Mouse (Mus musculus): ENCODE measurements around the gene Acsm5. TPM values are rescaled to one million over a fixed set of nuclear protein-coding genes. Genes with fewer than 3 reads are reported as not detected.
"Not testable (repeated sequence)": the region's sequence is repeated elsewhere in the genome, so short reads cannot be mapped to it uniquely, and the experiment has no call there.

The Acsm5 gene
- polyA plus RNA-seq, 1 experiment from 2014 or later = not detected

- Histone ChIP-seq H3K9ac (no peak overlapping the region), H3K4me2 (no peak overlapping the region), H3K4me3 (no peak overlapping the region), H3K27me3 (no peaks in the 10 kb centered on the region), H3K36me3 (no peaks in the 10 kb centered on the region), H3K4me1 (replicated peaks) (no peaks in the 10 kb centered on the region), H3K9me3 (no peaks in the 10 kb centered on the region), H3K27ac (replicated peaks) (no peak overlapping the region)
- ATAC-seq (ENCODE audit: low read depth) = no peak
- 73% methylated on average over 3 of the region's 3 CpGs for WGBS
Observed at GRCm38 (mm10) chr7:119559789-119560451, 40.7 kb downstream of the Acsm5 start.

GRCm38 (mm10) chr7:119560452-119560835, 41.2 kb downstream of the Acsm5 start:
- Histone ChIP-seq H3K9me3 (no peaks in the 10 kb centered on the region), H3K36me3 (no peaks in the 10 kb centered on the region), H3K4me1 (replicated peaks) (no peaks in the 10 kb centered on the region), H3K27me3 (no peaks in the 10 kb centered on the region), H3K27ac (replicated peaks) (no peak overlapping the region), H3K4me3 (no peak overlapping the region), H3K4me2 (no peak overlapping the region), H3K9ac (no peak overlapping the region)
- 85% methylated on average over 3 of the region's 3 CpGs for WGBS
- ATAC-seq (ENCODE audit: low read depth) = no peak

GRCm38 (mm10) chr7:119561441-119561840, 42.2 kb downstream of the Acsm5 start:
- ATAC-seq (ENCODE audit: low read depth) = no peak
- H3K4me1 ChIP-seq (replicated peaks) = no peaks in the 10 kb centered on the region
- H3K27ac ChIP-seq (replicated peaks) = no peak overlapping the region
- no peaks in the 10 kb centered on the region for H3K36me3 ChIP-seq
- no peaks in the 10 kb centered on the region for H3K27me3 ChIP-seq
- no peak overlapping the region for H3K9ac ChIP-seq
- H3K9me3 ChIP-seq = no peaks in the 10 kb centered on the region
- 57% methylated on average over 4 of the region's 4 CpGs for WGBS
- H3K4me3 ChIP-seq = no peak overlapping the region
- H3K4me2 ChIP-seq = no peak overlapping the region

GRCm38 (mm10) chr7:119562476-119562875, 43.2 kb downstream of the Acsm5 start:
- not testable (repeated sequence) for H3K9me3 ChIP-seq; H3K9ac ChIP-seq; H3K4me2 ChIP-seq; H3K4me1 ChIP-seq (replicated peaks); H3K27ac ChIP-seq (replicated peaks); ATAC-seq (ENCODE audit: low read depth); H3K27me3 ChIP-seq; H3K4me3 ChIP-seq; H3K36me3 ChIP-seq
- 92% methylated on average over 2 of the region's 2 CpGs for WGBS

GRCm38 (mm10) chr7:119594530-119595107, 75.4 kb downstream of the Acsm5 start:
- Histone ChIP-seq H3K9ac (no peak overlapping the region), H3K4me1 (replicated peaks) (no peaks in the 10 kb centered on the region), H3K27me3 (no peaks in the 10 kb centered on the region), H3K4me3 (no peak overlapping the region), H3K9me3 (no peaks in the 10 kb centered on the region), H3K4me2 (no peak overlapping the region), H3K36me3 (no peaks in the 10 kb centered on the region), H3K27ac (replicated peaks) (no peak overlapping the region)
- no peak for ATAC-seq (ENCODE audit: low read depth)
- WGBS = 75% methylated on average over 3 of the region's 3 CpGs

Other genes starting within 250 kb of the Acsm5 start
- gene Gp2, start 60.2 kb upstream of the Acsm5 start, polyA plus RNA-seq (2015; fragmentation: Nextera tagmentation; extraction: Ambion mirVana) = not detected in 2 replicates
- not detected in 2 replicates for gene Umod, start 40.2 kb upstream of the Acsm5 start, polyA plus RNA-seq (2015; fragmentation: Nextera tagmentation; extraction: Ambion mirVana)
- 0.36 and 0.49 TPM in 2 replicates for gene Pdilt, start 4.0 kb downstream of the Acsm5 start, polyA plus RNA-seq (2015; fragmentation: Nextera tagmentation; extraction: Ambion mirVana)
- gene Acsm2, start 34.9 kb downstream of the Acsm5 start, polyA plus RNA-seq (2015; fragmentation: Nextera tagmentation; extraction: Ambion mirVana) = not detected in 2 replicates
- not detected in 2 replicates for gene Acsm1, start 87.6 kb downstream of the Acsm5 start, polyA plus RNA-seq (2015; fragmentation: Nextera tagmentation; extraction: Ambion mirVana)
- not detected in 2 replicates for gene Acsm4, start 170.6 kb downstream of the Acsm5 start, polyA plus RNA-seq (2015; fragmentation: Nextera tagmentation; extraction: Ambion mirVana)
- gene Thumpd1, start 201.3 kb downstream of the Acsm5 start, polyA plus RNA-seq (2015; fragmentation: Nextera tagmentation; extraction: Ambion mirVana) = 67.5 and 73.4 TPM in 2 replicates
- gene Acsm3, start 241.5 kb downstream of the Acsm5 start, polyA plus RNA-seq (2015; fragmentation: Nextera tagmentation; extraction: Ambion mirVana) = 0.29 and 0.38 TPM in 2 replicates

All from neural tube, embryonic 13.5 days (tissue).